Mouse (Mus musculus): Measurements from ENCODE around the gene C530008M17Rik. TPM values are rescaled to one million over a fixed set of nuclear protein-coding genes. Genes with fewer than 3 reads are reported as not detected.

The C530008M17Rik gene
- polyA plus RNA-seq, 1 experiment from 2014 or later = 5.7 TPM

DNA sequence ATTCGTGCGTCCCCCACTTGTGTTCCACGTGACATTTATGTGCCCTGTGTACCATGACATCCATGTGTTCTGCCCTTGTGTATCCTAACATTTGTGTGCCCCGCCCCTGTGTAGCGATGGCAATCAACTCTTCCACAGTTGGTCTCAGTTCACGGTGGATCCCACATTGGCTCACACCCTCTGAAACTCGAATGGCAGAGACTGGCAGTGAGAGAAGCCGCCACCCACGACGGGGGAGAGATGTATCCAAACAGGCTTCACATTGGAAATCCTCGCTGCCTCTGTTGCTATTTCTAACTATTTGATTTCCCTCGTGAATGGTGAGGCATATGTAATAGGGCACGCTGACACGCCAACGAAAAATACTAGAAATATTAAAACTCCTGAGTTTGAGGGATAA, 161.4 kb downstream of the C530008M17Rik start:
- Histone ChIP-seq H3K9ac (ENCODE audit: low read depth, low read length) (no peak overlapping the region), H3K27ac (ENCODE audit: low read length) (no peak overlapping the region), H3K4me2 (ENCODE audit: low read depth, low read length) (no peak overlapping the region), H3K9me3 (replicated peaks; ENCODE audit: control insufficient read depth, low read length) (no peaks in the 10 kb centered on the region), H3K4me1 (ENCODE audit: control insufficient read depth, low read depth, low read length) (no peaks in the 10 kb centered on the region), H3K27me3 (ENCODE audit: control insufficient read depth, insufficient read depth, low read depth, low read length) (no peaks in the 10 kb centered on the region), H3K36me3 (ENCODE audit: control insufficient read depth, insufficient read depth) (no peaks in the 10 kb centered on the region), H3K4me3 (ENCODE audit: low read depth, low read length) (no peak overlapping the region)
- ATAC-seq (ENCODE audit: low read depth) = no peak
- WGBS (ENCODE audit: insufficient replicate concordance) = 75% methylated on average over 15 of the region's 15 CpGs

DNA sequence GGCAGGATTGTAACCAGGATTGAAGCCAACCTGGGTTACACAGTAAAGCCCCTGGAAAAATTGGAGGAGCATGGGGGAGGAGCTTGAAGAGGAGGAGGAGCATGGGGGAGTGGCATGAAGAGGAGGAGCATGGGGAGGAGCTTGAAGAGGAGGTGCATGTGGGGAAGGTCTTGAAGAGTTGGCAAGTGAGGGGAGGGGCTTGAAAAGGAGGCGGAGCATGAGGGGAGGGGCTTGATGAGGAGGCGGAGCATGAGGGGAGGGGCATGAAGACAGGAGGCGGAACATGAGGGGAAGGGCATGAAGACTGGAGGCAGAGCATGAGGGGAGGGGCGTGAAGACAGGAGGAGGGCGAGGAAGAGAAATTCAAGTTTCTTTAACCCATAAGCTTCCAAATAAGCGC, 162.5 kb downstream of the C530008M17Rik start:
- WGBS (ENCODE audit: insufficient replicate concordance) = 82% methylated on average over 6 of the region's 6 CpGs

DNA sequence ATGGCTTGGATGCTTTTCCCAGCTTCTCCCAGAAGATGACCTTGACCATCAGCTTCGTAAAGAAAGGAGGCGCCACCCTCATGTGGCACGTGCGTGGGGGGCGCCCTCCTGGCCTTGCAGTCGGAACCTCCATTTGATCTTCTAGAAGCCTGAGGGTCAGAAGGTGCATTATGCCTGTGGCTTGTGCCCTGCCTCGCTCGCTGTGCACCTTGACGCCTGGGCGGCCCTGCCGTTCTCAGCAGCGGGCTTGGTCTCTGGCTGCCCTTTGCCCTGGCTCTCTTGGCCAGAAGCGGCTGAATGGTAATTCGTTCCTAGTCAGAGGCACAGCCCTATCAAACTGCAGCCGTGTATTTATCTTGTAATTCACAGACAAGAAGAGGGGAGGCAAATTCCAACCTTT, 165.8 kb downstream of the C530008M17Rik start:
- WGBS (ENCODE audit: insufficient replicate concordance) = 76% methylated on average over 15 of the region's 15 CpGs
- H3K4me1 ChIP-seq (ENCODE audit: control insufficient read depth, low read depth, low read length) = no peaks in the 10 kb centered on the region
- no peaks in the 10 kb centered on the region for H3K36me3 ChIP-seq (ENCODE audit: control insufficient read depth, insufficient read depth)
- ATAC-seq (ENCODE audit: low read depth) = no peak
- no peak overlapping the region for H3K4me2 ChIP-seq (ENCODE audit: low read depth, low read length)
- no peak overlapping the region for H3K27ac ChIP-seq (ENCODE audit: low read length)
- no peaks in the 10 kb centered on the region for H3K9me3 ChIP-seq (replicated peaks; ENCODE audit: control insufficient read depth, low read length)
- no peaks in the 10 kb centered on the region for H3K27me3 ChIP-seq (ENCODE audit: control insufficient read depth, insufficient read depth, low read depth, low read length)
- no peak overlapping the region for H3K9ac ChIP-seq (ENCODE audit: low read depth, low read length)
- H3K4me3 ChIP-seq (ENCODE audit: low read depth, low read length) = no peak overlapping the region

More for the DNA sequence above, 162.5 kb downstream of the C530008M17Rik start:
- Histone ChIP-seq H3K4me1 (ENCODE audit: control insufficient read depth, low read depth, low read length) (no peaks in the 10 kb centered on the region), H3K27ac (ENCODE audit: low read length) (no peak overlapping the region), H3K9me3 (replicated peaks; ENCODE audit: control insufficient read depth, low read length) (no peaks in the 10 kb centered on the region), H3K36me3 (ENCODE audit: control insufficient read depth, insufficient read depth) (no peaks in the 10 kb centered on the region), H3K27me3 (ENCODE audit: control insufficient read depth, insufficient read depth, low read depth, low read length) (no peaks in the 10 kb centered on the region), H3K4me2 (ENCODE audit: low read depth, low read length) (no peak overlapping the region), H3K9ac (ENCODE audit: low read depth, low read length) (no peak overlapping the region), H3K4me3 (ENCODE audit: low read depth, low read length) (no peak overlapping the region)
- ATAC-seq (ENCODE audit: low read depth) = no peak

DNA sequence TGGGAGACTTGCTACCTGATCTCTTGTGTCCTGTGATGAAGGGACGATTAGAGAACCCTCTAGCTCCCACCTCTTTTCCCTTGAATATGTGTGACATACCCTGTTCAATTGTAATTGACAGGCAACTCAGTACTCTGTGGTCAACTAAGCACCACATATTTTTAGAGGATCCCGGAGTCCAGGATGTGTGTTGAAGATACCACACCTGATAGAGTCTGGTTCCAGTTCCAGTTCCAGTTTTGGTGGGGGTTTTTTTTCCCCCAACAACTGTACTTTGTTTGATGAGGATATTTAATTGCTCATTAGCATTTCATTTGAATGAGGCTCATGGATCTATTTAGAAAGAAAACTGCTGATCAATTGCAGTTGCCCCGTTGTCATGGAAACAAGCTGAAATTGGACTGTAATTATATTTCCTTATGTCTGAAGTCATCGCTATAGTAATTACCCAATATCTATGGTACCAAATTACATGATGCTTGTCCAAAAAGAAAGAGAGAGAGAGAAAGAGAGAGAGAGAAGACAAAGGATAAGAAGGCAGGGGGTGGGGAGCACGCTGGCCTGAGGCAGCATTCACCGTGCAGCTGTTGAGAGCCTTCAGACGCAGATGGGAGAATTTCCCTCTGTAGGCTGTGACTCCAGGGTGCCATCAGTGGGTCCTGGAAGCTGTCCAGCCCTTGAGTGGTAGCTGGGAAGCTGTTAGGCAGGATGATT, 172.4 kb downstream of the C530008M17Rik start:
- H3K9ac ChIP-seq (ENCODE audit: low read depth, low read length) = no peak overlapping the region
- H3K4me2 ChIP-seq (ENCODE audit: low read depth, low read length) = no peak overlapping the region
- no peaks in the 10 kb centered on the region for H3K27me3 ChIP-seq (ENCODE audit: control insufficient read depth, insufficient read depth, low read depth, low read length)
- no peaks in the 10 kb centered on the region for H3K36me3 ChIP-seq (ENCODE audit: control insufficient read depth, insufficient read depth)
- no peak overlapping the region for H3K4me3 ChIP-seq (ENCODE audit: low read depth, low read length)
- no peaks in the 10 kb centered on the region for H3K9me3 ChIP-seq (replicated peaks; ENCODE audit: control insufficient read depth, low read length)
- H3K27ac ChIP-seq (ENCODE audit: low read length) = no peak overlapping the region
- WGBS (ENCODE audit: insufficient replicate concordance) = 70% methylated on average over 7 of the region's 7 CpGs
- H3K4me1 ChIP-seq (ENCODE audit: control insufficient read depth, low read depth, low read length) = no peaks in the 10 kb centered on the region
- ATAC-seq (ENCODE audit: low read depth) = no peak

DNA sequence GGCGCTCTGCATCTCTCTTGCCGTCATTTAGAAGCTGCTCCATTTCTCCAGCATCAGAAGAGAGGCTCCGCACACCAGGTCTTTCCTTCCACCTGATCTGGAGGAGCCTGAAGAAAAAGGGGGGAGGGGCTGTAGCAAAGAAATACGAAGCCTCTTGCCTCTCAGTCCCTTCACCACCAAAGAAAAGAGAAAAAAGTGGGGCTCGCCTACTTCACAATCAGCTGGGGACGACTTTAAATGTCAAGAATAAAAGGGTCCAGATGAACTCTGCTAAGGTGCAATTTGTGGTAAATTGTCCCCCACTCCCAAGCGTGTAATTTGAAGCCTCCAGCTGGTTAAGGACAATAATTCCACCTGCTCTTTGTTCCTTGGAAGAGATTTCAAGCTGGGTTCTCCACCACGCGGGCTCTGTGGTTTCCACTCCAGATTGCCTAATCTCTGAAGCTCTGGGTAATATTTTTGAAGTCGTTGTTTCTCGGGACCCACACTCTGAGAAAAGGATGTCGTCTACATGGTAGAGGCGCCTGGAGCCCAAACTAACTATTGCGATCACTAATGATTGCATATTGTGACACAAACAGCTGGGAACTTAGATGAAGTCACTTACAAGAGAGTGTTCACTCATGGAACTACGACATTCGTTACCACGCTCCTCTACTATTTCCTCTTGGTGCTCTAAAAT, 176.4 kb downstream of the C530008M17Rik start:
- no peak for ATAC-seq (ENCODE audit: low read depth)
- Histone ChIP-seq H3K4me3 (ENCODE audit: low read depth, low read length) (no peak overlapping the region), H3K4me1 (ENCODE audit: control insufficient read depth, low read depth, low read length) (no peaks in the 10 kb centered on the region), H3K4me2 (ENCODE audit: low read depth, low read length) (no peak overlapping the region), H3K9ac (ENCODE audit: low read depth, low read length) (no peak overlapping the region), H3K36me3 (ENCODE audit: control insufficient read depth, insufficient read depth) (no peaks in the 10 kb centered on the region), H3K27me3 (ENCODE audit: control insufficient read depth, insufficient read depth, low read depth, low read length) (no peaks in the 10 kb centered on the region), H3K27ac (ENCODE audit: low read length) (no peak overlapping the region), H3K9me3 (replicated peaks; ENCODE audit: control insufficient read depth, low read length) (no peaks in the 10 kb centered on the region)
- 67% methylated on average over 17 of the region's 17 CpGs for WGBS (ENCODE audit: insufficient replicate concordance)

- Histone ChIP-seq H3K27me3 (ENCODE audit: control insufficient read depth, insufficient read depth, low read depth, low read length) (no peaks in the 10 kb centered on the region), H3K9ac (ENCODE audit: low read depth, low read length) (no peak overlapping the region), H3K4me3 (ENCODE audit: low read depth, low read length) (no peak overlapping the region), H3K4me1 (ENCODE audit: control insufficient read depth, low read depth, low read length) (peaks cover 2% of the 10 kb centered on the region; the same call in 1 of the 2 replicates), H3K4me2 (ENCODE audit: low read depth, low read length) (no peak overlapping the region), H3K27ac (ENCODE audit: low read length) (no peak overlapping the region), H3K9me3 (replicated peaks; ENCODE audit: control insufficient read depth, low read length) (no peaks in the 10 kb centered on the region), H3K36me3 (ENCODE audit: control insufficient read depth, insufficient read depth) (no peaks in the 10 kb centered on the region)
- no peak for ATAC-seq (ENCODE audit: low read depth)
- 68% methylated on average over 5 of the region's 5 CpGs for WGBS (ENCODE audit: insufficient replicate concordance)
These were observed 180.7 kb downstream of the C530008M17Rik start for GRCm38 (mm10) chr5:76837018-76837417.

- H3K9me3 ChIP-seq (replicated peaks; ENCODE audit: control insufficient read depth, low read length) = no peaks in the 10 kb centered on the region
- no peak overlapping the region for H3K4me2 ChIP-seq (ENCODE audit: low read depth, low read length)
- no peak overlapping the region for H3K9ac ChIP-seq (ENCODE audit: low read depth, low read length)
- no peak overlapping the region for H3K4me3 ChIP-seq (ENCODE audit: low read depth, low read length)
- H3K36me3 ChIP-seq (ENCODE audit: control insufficient read depth, insufficient read depth) = no peaks in the 10 kb centered on the region
- no peak overlapping the region for H3K27ac ChIP-seq (ENCODE audit: low read length)
- no peak for ATAC-seq (ENCODE audit: low read depth)
- no peaks in the 10 kb centered on the region for H3K27me3 ChIP-seq (ENCODE audit: control insufficient read depth, insufficient read depth, low read depth, low read length)
- 66% methylated on average over 6 of the region's 6 CpGs for WGBS (ENCODE audit: insufficient replicate concordance)
- peaks cover 3% of the 10 kb centered on the region; the same call in 1 of the 2 replicates for H3K4me1 ChIP-seq (ENCODE audit: control insufficient read depth, low read depth, low read length)
These were observed 183.5 kb downstream of the C530008M17Rik start for GRCm38 (mm10) chr5:76839786-76840185.

DNA sequence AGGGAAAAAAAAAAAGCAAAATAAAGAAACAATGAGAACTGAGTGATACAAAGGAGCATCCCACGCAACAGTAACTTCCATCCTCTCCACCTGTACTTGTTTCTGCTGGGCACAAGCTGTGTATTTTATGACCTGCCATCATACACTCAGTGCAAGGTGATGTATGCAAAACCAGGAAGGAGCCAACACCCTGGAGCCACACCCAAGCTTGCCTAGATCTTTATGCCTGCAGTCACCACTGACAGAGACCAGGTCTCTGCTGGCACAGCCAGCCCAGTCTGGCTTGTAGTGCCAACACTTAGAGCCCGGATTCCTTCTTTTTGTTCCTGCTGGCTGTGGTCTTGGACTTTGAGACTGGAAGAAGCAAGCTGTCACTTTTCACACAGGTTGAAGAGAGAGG, 185.5 kb downstream of the C530008M17Rik start:
- ATAC-seq (ENCODE audit: low read depth) = no peak
- H3K4me3 ChIP-seq (ENCODE audit: low read depth, low read length) = no peak overlapping the region
- no peaks in the 10 kb centered on the region for H3K36me3 ChIP-seq (ENCODE audit: control insufficient read depth, insufficient read depth)
- no peaks in the 10 kb centered on the region for H3K27me3 ChIP-seq (ENCODE audit: control insufficient read depth, insufficient read depth, low read depth, low read length)
- H3K4me1 ChIP-seq (ENCODE audit: control insufficient read depth, low read depth, low read length) = peaks cover 3% of the 10 kb centered on the region; the same call in 1 of the 2 replicates
- no peak overlapping the region for H3K27ac ChIP-seq (ENCODE audit: low read length)
- H3K4me2 ChIP-seq (ENCODE audit: low read depth, low read length) = no peak overlapping the region
- 87% methylated on average over 2 of the region's 2 CpGs for WGBS (ENCODE audit: insufficient replicate concordance)
- no peaks in the 10 kb centered on the region for H3K9me3 ChIP-seq (replicated peaks; ENCODE audit: control insufficient read depth, low read length)
- no peak overlapping the region for H3K9ac ChIP-seq (ENCODE audit: low read depth, low read length)

- WGBS (ENCODE audit: insufficient replicate concordance) = 19% methylated on average over 4 of the region's 4 CpGs
- Histone ChIP-seq H3K27ac (ENCODE audit: low read length) (no peak overlapping the region), H3K9ac (ENCODE audit: low read depth, low read length) (no peak overlapping the region), H3K9me3 (replicated peaks; ENCODE audit: control insufficient read depth, low read length) (no peaks in the 10 kb centered on the region), H3K4me1 (ENCODE audit: control insufficient read depth, low read depth, low read length) (peaks cover 3% of the 10 kb centered on the region; the same call in 1 of the 2 replicates), H3K36me3 (ENCODE audit: control insufficient read depth, insufficient read depth) (no peaks in the 10 kb centered on the region), H3K27me3 (ENCODE audit: control insufficient read depth, insufficient read depth, low read depth, low read length) (no peaks in the 10 kb centered on the region), H3K4me2 (ENCODE audit: low read depth, low read length) (no peak overlapping the region), H3K4me3 (ENCODE audit: low read depth, low read length) (no peak overlapping the region)
- no peak; the same call in 1 of the 2 replicates for ATAC-seq (ENCODE audit: low read depth)
These were observed 187.1 kb downstream of the C530008M17Rik start for GRCm38 (mm10) chr5:76843448-76843847.
